Mouse (Mus musculus): ENCODE measurements around the gene Pafah1b1. TPM values are rescaled to one million over a fixed set of nuclear protein-coding genes. Genes with fewer than 3 reads are reported as not detected.
A peak's percentile ranks its signal among the peaks of the same experiment; 100 is the strongest.

The Pafah1b1 gene
- total RNA-seq, 2 experiments from 2014 or later = 190 to 203 TPM

- DNase-seq = no peak
Measured at GRCm38 (mm10) chr11:74662221-74662620, 62.2 kb downstream of the Pafah1b1 start.

- DNase-seq = no peak
Measured at GRCm38 (mm10) chr11:74661641-74662040, 62.8 kb downstream of the Pafah1b1 start.

- DNase-seq = no peak
Measured at GRCm38 (mm10) chr11:74660336-74660735, 64.1 kb downstream of the Pafah1b1 start.

- peak; percentile 27 to 45 for DNase-seq
Measured at GRCm38 (mm10) chr11:74655941-74656340, 68.5 kb downstream of the Pafah1b1 start.

- DNase-seq = peak; percentile 67 to 72
Measured at GRCm38 (mm10) chr11:74653385-74653784, 71.1 kb downstream of the Pafah1b1 start.

GRCm38 (mm10) chr11:74652791-74653191 is 71.7 kb downstream of the Pafah1b1 start:
- DNase-seq = peak; percentile 73 to 78

- DNase-seq = peak in 1 of 2 experiments; percentile 36
Measured at GRCm38 (mm10) chr11:74650576-74651100, 73.8 kb downstream of the Pafah1b1 start.

GRCm38 (mm10) chr11:74649647-74650551 is 74.6 kb downstream of the Pafah1b1 start:
- DNase-seq = peak; percentile 68 to 80

- DNase-seq = peak; percentile 99
Measured at GRCm38 (mm10) chr11:74649095-74649646, 75.3 kb downstream of the Pafah1b1 start, which contains the start of gene Cluh. Gene Cluh, plus strand, starts transcription at chr11:74649495.

- DNase-seq = no peak
Measured at GRCm38 (mm10) chr11:74648676-74649075, 75.8 kb downstream of the Pafah1b1 start.

GRCm38 (mm10) chr11:74647966-74648365 is 76.5 kb downstream of the Pafah1b1 start:
- no peak for DNase-seq

- no peak for DNase-seq
Measured at GRCm38 (mm10) chr11:74639628-74640027, 84.8 kb downstream of the Pafah1b1 start.

GRCm38 (mm10) chr11:74638791-74639411 is 85.6 kb downstream of the Pafah1b1 start:
- DNase-seq = no peak

- peak; percentile 91 to 92 for DNase-seq
Measured at GRCm38 (mm10) chr11:74637971-74638790, 86.3 kb downstream of the Pafah1b1 start.

- DNase-seq = no peak
Measured at GRCm38 (mm10) chr11:74637486-74637885, 87.0 kb downstream of the Pafah1b1 start.

GRCm38 (mm10) chr11:74634490-74635275 is 89.8 kb downstream of the Pafah1b1 start:
- DNase-seq = peak; percentile 48 to 74

GRCm38 (mm10) chr11:74631880-74632789 is 92.3 kb downstream of the Pafah1b1 start:
- no peak for DNase-seq

- DNase-seq = no peak
Measured at GRCm38 (mm10) chr11:74627481-74627880, 97.0 kb downstream of the Pafah1b1 start.

GRCm38 (mm10) chr11:74625333-74625732 is 99.1 kb downstream of the Pafah1b1 start:
- DNase-seq = no peak

All from adrenal gland, postnatal 36 days (tissue).